Mouse (Mus musculus) granulocyte monocyte progenitor cell, adult 5-6 weeks (primary cell): ENCODE measurements around the gene Nfkbib. TPM values are rescaled to one million over a fixed set of nuclear protein-coding genes. Genes with fewer than 3 reads are reported as not detected.

ENCODE experiments used
- ATAC-seq: replicated peaks from 2 replicates; pipeline ENCODE4 v1.8.0; 2016; ENCODE audit warnings: mild to moderate bottlenecking, moderate TSS enrichment, inconsistent platforms; ENCODE audit not compliant: poor library complexity, severe bottlenecking
- total RNA-seq, 2 experiments: library from RNA; stranded (forward) in 1 of 2; stranded (reverse) in 1 of 2; fragments of 200-712, 200-1000 nt in 1 of 2; fragments of >200 nt in 1 of 2; fragmentation: Nextera tagmentation in 1 of 2; gene quantifications; 2 replicates each; pipeline ENCODE4 v1.2.3; 2014 to 2017

Gene Nfkbib
- total RNA-seq, 2 experiments from 2014 or later = 24.1 to 36.0 TPM

DNA sequence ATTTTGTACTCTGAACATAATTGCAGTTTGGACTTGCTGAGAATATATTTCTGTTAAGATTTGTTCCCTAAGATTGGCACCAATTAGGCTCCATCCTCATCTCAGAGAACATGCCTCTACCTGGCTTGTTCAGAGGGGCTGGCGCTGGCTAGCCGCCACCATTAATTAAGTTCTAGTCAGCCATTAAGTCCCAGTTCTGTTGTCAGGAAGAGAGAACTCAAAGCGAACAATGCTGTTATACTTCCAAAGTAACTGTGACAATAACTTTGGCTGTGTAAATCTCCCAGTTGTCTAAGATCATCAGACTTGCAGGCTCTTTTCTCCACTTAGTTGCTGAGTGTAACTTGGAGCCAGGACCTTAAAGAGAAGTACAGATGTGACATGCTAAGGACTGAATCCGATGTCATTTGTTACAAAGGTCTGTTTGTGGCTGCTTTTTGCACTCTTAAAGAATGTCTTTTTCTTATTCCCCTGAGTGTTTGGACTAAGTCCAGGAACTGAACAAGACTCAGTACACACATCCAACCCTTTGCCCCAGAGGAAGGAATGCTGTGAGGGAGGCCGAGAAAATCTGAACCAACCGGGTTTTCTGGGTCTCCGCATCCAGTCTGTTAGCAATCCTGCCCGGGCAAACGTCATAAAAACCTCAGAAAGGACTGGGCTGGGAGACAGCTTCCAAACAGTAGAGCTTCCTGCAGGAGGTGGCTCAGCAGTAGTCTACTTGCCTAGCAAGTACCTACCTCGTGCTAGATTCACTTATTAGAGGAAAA, 34.8 kb upstream of the Nfkbib start:
- no peak for ATAC-seq

DNA sequence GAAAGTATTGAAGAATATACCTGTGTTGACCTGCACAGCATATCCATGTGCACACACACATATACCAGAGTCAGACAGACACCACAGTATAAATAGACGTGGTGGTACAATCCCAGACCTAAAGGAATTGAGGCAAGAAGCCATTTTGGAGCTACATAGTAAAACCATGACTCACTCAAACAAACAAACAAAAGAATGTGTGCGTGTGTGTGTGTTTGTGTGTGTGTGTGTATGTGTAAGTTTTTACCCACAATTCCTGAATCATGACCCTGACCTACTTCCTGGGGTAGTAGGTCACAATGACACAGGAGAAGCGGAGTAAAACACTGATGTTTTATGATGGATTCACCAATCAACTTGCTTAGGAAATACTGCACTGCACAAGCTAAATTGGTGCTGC, 34.1 kb upstream of the Nfkbib start:
- ATAC-seq = no peak

GRCm38 (mm10) chr7:28799994-28800393, 32.7 kb upstream of the Nfkbib start:
- ATAC-seq = no peak

GRCm38 (mm10) chr7:28796562-28796975, 29.3 kb upstream of the Nfkbib start:
- ATAC-seq = peak; percentile 87

- peak; percentile 70 for ATAC-seq
These were observed 28.5 kb upstream of the Nfkbib start for GRCm38 (mm10) chr7:28795832-28796231.

- ATAC-seq = no peak
These were observed 27.2 kb upstream of the Nfkbib start for GRCm38 (mm10) chr7:28794496-28794895.

- no peak for ATAC-seq
These were observed 26.5 kb upstream of the Nfkbib start for GRCm38 (mm10) chr7:28793834-28794233.

GRCm38 (mm10) chr7:28792391-28793185, 25.3 kb upstream of the Nfkbib start:
- no peak for ATAC-seq

GRCm38 (mm10) chr7:28791706-28792105, 24.4 kb upstream of the Nfkbib start:
- no peak for ATAC-seq

- ATAC-seq = no peak
These were observed 22.9 kb upstream of the Nfkbib start for GRCm38 (mm10) chr7:28790066-28790806.

DNA sequence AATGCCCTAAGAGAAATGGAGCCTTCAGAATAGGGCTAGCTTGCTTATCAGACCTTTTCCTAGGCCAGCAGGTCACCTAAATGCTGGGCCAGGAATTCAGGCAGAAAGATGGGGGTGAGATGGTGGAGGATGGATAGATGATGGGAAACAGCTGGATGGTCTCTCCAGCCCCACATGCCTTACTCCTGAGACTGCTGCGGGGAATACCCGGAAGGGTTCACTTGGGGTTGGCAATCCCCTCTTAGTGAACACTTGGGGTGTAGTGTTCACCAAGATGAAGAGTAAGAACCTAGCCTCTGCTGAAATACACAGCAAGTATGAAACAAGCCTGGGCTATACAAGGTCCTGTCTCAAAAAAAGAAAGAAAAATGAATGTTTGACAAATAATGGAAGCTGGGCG, 21.9 kb upstream of the Nfkbib start:
- ATAC-seq = no peak

DNA sequence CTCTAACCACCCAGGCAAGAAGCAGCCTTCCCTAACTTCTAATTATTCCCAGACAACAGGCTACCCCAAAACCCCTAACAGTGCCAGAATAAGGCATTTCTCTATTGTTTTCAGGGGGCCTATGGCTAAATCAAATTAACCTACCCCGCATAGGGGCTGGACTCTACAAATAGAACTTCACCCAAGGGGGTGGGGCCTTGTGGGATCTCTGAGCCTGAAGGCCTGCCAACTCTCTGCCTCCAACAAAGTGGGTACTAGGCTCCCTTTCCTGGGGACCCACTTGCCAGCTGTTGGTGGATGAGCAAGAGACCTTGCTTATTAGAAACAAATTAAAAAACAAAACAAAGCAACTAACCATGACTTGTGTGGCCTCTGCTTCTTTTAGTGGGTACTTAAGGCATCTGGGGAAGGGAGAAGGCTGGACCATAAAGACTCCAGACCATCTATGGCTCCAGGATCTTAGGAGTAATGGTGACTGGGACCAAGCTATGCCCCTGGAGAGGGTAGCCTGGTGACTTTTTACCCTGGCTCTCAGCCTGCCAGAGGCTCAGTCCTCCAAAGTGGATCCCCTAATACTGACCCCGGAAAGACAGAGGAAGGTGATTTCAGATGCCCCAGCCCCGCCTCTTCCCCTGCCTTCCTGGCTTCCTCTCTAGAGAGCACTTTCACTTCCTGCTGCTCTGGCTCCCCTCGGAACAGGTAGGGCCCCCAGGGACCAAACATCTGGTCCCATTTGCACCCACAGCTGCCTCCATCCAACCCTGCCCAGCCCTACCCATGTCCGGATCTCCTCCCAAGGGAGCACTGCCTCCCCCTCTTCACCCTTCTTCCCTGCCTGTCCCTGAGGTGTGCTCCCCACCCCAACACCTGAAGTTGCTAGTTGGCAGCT, 21.2 kb upstream of the Nfkbib start, which contains the start of gene Rinl:
TSS of gene Rinl (plus strand) at position 663 of the 889 bp plus-strand sequence.
- peak; percentile 72 for ATAC-seq

GRCm38 (mm10) chr7:28787884-28788283, 20.6 kb upstream of the Nfkbib start:
- no peak for ATAC-seq

- ATAC-seq = no peak
These were observed 17.8 kb upstream of the Nfkbib start for GRCm38 (mm10) chr7:28785161-28785560.

GRCm38 (mm10) chr7:28781261-28781663, 13.9 kb upstream of the Nfkbib start:
- peak; percentile 70 for ATAC-seq

DNA sequence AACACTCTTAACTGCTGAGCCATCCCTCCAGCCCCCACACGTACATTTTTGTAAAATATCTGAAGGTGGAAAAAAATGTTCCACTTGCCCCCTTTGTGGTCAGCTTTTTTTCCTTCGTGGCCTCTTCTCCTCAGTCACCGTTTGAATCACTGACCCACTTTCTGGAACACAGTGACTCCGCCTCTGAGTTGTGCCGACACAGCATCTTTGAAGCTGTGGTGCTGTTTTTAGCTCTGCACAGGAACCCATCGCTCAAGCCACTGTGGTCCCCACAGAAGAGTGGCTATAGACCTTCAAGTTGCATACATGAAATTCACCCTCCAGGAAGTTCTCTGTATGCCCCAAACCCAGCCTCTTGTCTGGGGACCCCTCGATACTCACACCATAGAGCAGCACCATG, 13.5 kb upstream of the Nfkbib start:
- ATAC-seq = no peak

DNA sequence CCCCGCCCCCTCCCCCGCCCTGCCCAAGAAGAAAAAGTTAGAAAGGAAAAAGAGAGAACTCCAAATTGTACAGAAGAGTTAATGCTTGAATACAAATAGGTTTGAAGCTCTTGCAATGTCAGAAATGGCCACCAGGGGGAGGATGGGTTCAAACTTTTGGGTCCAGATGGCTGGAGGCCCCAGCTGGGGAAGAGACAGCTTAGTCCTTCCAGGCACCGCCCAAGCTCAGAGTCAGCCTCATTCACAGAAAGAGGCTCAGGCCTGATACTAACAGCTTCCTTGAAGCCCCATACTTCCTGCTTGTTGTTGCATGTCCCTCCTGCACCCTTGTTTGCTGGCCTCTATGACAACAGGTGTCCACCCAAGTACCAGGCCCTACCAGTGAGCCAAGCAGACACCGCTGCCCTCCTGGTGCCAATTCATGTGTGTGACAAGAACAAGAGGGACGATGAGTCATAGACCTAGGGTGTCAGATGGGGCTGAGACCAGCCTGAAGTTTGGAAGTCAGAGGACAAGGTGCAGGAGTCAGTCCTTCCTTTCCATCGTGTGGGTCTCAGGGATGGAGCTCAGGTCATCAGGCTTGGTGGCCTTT, 12.9 kb upstream of the Nfkbib start:
- peak; percentile 73 for ATAC-seq

DNA sequence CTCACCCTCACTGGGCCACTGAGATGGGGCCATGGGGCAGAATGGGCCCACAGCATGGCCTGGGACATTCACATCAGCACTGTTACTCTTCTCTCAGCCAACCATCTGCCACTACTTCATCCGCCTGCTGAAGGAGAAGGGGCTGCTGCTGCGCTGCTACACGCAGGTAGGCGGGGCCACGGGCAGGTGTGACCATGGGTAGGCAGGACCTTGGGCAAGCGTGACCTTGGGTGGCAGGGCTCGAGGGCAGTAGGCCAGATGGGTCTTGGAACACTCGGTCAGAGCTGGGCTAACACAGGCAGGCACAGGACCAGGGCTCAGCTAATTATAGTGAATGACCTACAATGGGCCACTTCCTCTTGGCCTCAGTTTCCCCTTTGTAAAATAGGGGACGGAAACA, 11.5 kb upstream of the Nfkbib start:
- no peak for ATAC-seq

DNA sequence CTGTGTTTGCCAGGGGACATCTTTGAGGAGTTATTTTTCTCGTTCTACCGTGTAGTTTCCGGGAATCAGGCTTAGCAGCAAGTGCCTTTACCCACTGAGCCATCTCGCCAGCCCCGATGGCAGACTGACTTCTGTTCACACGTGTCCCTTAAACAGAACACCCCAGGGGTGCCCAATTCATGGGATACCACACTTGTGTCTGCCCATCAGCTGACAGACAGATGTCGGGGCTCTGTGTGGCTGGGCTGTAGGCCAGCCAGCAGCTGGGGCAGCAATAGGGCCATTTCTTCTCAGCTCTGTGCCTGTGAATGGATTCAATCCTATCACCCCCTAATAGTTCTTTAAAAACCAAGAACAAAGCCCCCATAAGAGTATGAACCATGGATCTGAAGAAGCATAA, 7.8 kb upstream of the Nfkbib start:
- ATAC-seq = no peak
